Mouse (Mus musculus) stomach, embryonic 16.5 days (tissue): ENCODE measurements around the gene Irak3. TPM values are rescaled to one million over a fixed set of nuclear protein-coding genes. Genes with fewer than 3 reads are reported as not detected.
"Not testable (repeated sequence)": the region's sequence is repeated elsewhere in the genome, so short reads cannot be mapped to it uniquely, and the experiment has no call there.

ENCODE experiments used
- ATAC-seq: fragments of 200-750 bp; cut with Nextera tagmentation; 2 replicates; pipeline ENCODE4 v1.8.0; 2017; ENCODE audit warnings: moderate number of reproducible peaks, moderate TSS enrichment; ENCODE audit not compliant: insufficient read depth, low FRiP score
- H3K27ac ChIP-seq: fragments of 300-500 bp; sonication (generic); 2 replicates; pipeline ENCODE4 v1.5.1; 2014; ENCODE audit warnings: low read length
- H3K27me3 ChIP-seq: fragments of 300-500 bp; sonication (generic); 2 replicates; pipeline ENCODE4 v1.6.1; 2014; ENCODE audit warnings: low read length, control low read depth, mixed read lengths; ENCODE audit not compliant: control insufficient read depth, insufficient read depth
- H3K36me3 ChIP-seq: fragments of 300-500 bp; sonication (generic); 2 replicates; pipeline ENCODE4 v1.6.1; 2014; ENCODE audit warnings: low read length; ENCODE audit not compliant: control insufficient read depth, insufficient read depth
- H3K4me1 ChIP-seq: fragments of 300-500 bp; sonication (generic); 2 replicates; pipeline ENCODE4 v1.6.1; 2014; ENCODE audit warnings: low read length, control low read depth, mixed read lengths; ENCODE audit not compliant: control insufficient read depth, insufficient read depth
- H3K4me2 ChIP-seq: fragments of 300-500 bp; sonication (generic); 2 replicates; pipeline ENCODE4 v1.6.1; 2014; ENCODE audit warnings: low read depth, low read length, mixed read lengths
- H3K4me3 ChIP-seq: fragments of 300-500 bp; sonication (generic); replicated peaks from 2 replicates; pipeline ENCODE4 v1.5.1; 2014; ENCODE audit warnings: mild to moderate bottlenecking, low read length
- H3K9ac ChIP-seq: fragments of 300-500 bp; sonication (generic); 2 replicates; pipeline ENCODE4 v1.6.1; 2014; ENCODE audit warnings: low read length
- H3K9me3 ChIP-seq: fragments of 300-500 bp; sonication (generic); replicated peaks from 2 replicates; pipeline ENCODE4 v1.6.1; 2016; ENCODE audit warnings: low read length, control low read depth; ENCODE audit not compliant: control insufficient read depth
- WGBS: fragments of 180-500 bp; shearing (Covaris S2); extraction: QIAGEN DNeasy Blood & Tissue Kit; methylation state at CpG from one replicate; pipeline ENCODE4 v1.1.7; 2014; 5-methylcytosine and 5-hydroxymethylcytosine counted together
- polyA plus RNA-seq: library from polyadenylated mRNA; unstranded; fragments of >200 nt; fragmentation: Nextera tagmentation; extraction: Ambion mirVana; gene quantifications from 2 replicates; pipeline ENCODE4 v1.2.1, GENCODE M21; 2015

Gene Irak3
- polyA plus RNA-seq, 1 experiment from 2014 or later = 1.1 TPM

GRCm38 (mm10) chr10:120231718-120232117 is 29.8 kb upstream of the Irak3 start:
- no peak overlapping the region for H3K4me3 ChIP-seq
- H3K9ac ChIP-seq = no peak overlapping the region
- 0 out of 2 replicates have a peak, but pooled peaks cover 6% of the 10 kb centered on the region for H3K36me3 ChIP-seq
- H3K27me3 ChIP-seq = no peaks in the 10 kb centered on the region
- no peak for ATAC-seq
- H3K27ac ChIP-seq = no peak overlapping the region
- H3K4me2 ChIP-seq = no peak overlapping the region
- H3K9me3 ChIP-seq = no peaks in the 10 kb centered on the region
- peaks cover 10% of the 10 kb centered on the region for H3K4me1 ChIP-seq
- WGBS = 32% methylated on average over 5 of the region's 5 CpGs

GRCm38 (mm10) chr10:120226871-120227661 is 25.1 kb upstream of the Irak3 start, which contains the start of gene Llph:
Gene Llph (plus strand): TSS chr10:120227070.
- peak; percentile 94 for ATAC-seq
- peaks cover 10% of the 10 kb centered on the region for H3K4me1 ChIP-seq
- peaks cover 10% of the 10 kb centered on the region; the same call in 1 of the 2 replicates for H3K36me3 ChIP-seq
- peak within 1 kb of the TSS; percentile 78 for H3K27ac ChIP-seq
- peak within 1 kb of the TSS; percentile 99 for H3K4me3 ChIP-seq
- under 1% methylated on average over 57 of the region's 57 CpGs for WGBS
- H3K27me3 ChIP-seq = no peaks in the 10 kb centered on the region
- no peaks in the 10 kb centered on the region for H3K9me3 ChIP-seq
- H3K4me2 ChIP-seq = peak within 1 kb of the TSS; percentile 83
- peak within 1 kb of the TSS; percentile 92 for H3K9ac ChIP-seq

GRCm38 (mm10) chr10:120220776-120221175 is 18.8 kb upstream of the Irak3 start:
- ATAC-seq = no peak
- H3K9ac ChIP-seq = no peak overlapping the region
- no peaks in the 10 kb centered on the region for H3K9me3 ChIP-seq
- H3K4me3 ChIP-seq = no peak overlapping the region
- no peak overlapping the region for H3K27ac ChIP-seq
- H3K36me3 ChIP-seq = peaks cover 4% of the 10 kb centered on the region; the same call in 1 of the 2 replicates
- 48% methylated on average over 7 of the region's 7 CpGs for WGBS
- H3K27me3 ChIP-seq = no peaks in the 10 kb centered on the region
- no peaks in the 10 kb centered on the region for H3K4me1 ChIP-seq
- H3K4me2 ChIP-seq = no peak overlapping the region

GRCm38 (mm10) chr10:120219578-120220359 is 17.8 kb upstream of the Irak3 start:
- ATAC-seq = no peak
- Histone ChIP-seq H3K27ac (no peak overlapping the region), H3K9ac (no peak overlapping the region)

GRCm38 (mm10) chr10:120218996-120219395 is 17.1 kb upstream of the Irak3 start:
- ATAC-seq = no peak
- H3K27me3 ChIP-seq = no peaks in the 10 kb centered on the region

More at GRCm38 (mm10) chr10:120219578-120220359, 17.8 kb upstream of the Irak3 start:
- no peak overlapping the region for H3K4me3 ChIP-seq
- 68% methylated on average over 14 of the region's 14 CpGs for WGBS
- no peak overlapping the region for H3K4me2 ChIP-seq
- peaks cover 4% of the 10 kb centered on the region; the same call in 1 of the 2 replicates for H3K36me3 ChIP-seq
- no peaks in the 10 kb centered on the region for H3K27me3 ChIP-seq
- H3K4me1 ChIP-seq = no peaks in the 10 kb centered on the region
- H3K9me3 ChIP-seq = no peaks in the 10 kb centered on the region

GRCm38 (mm10) chr10:120217099-120217498 is 15.2 kb upstream of the Irak3 start:
- not testable (repeated sequence) for H3K27ac ChIP-seq, H3K27me3 ChIP-seq, H3K4me1 ChIP-seq, H3K4me2 ChIP-seq, H3K9me3 ChIP-seq, H3K36me3 ChIP-seq, H3K9ac ChIP-seq, ATAC-seq, H3K4me3 ChIP-seq
- WGBS = 84% methylated on average over 1 of the region's 1 CpGs

More at GRCm38 (mm10) chr10:120218996-120219395, 17.1 kb upstream of the Irak3 start:
- no peak overlapping the region for H3K27ac ChIP-seq
- no peaks in the 10 kb centered on the region for H3K9me3 ChIP-seq
- no peaks in the 10 kb centered on the region for H3K4me1 ChIP-seq
- WGBS = 90% methylated on average over 10 of the region's 10 CpGs
- no peak overlapping the region for H3K4me3 ChIP-seq
- no peak overlapping the region for H3K9ac ChIP-seq
- no peaks in the 10 kb centered on the region for H3K36me3 ChIP-seq
- no peak overlapping the region for H3K4me2 ChIP-seq

- Histone ChIP-seq H3K4me1 (peaks cover 6% of the 10 kb centered on the region; the same call in 1 of the 2 replicates), H3K27me3 (no peaks in the 10 kb centered on the region), H3K9ac (no peak overlapping the region), H3K4me3 (peak overlapping the region; percentile 86), H3K9me3 (no peaks in the 10 kb centered on the region), H3K36me3 (no peaks in the 10 kb centered on the region), H3K4me2 (peak overlapping the region; percentile 57), H3K27ac (no peak overlapping the region)
- no peak for ATAC-seq
- WGBS = 71% methylated on average over 3 of the region's 3 CpGs
Observed at GRCm38 (mm10) chr10:120210096-120210495, 8.2 kb upstream of the Irak3 start.

GRCm38 (mm10) chr10:120209539-120209925 is 7.6 kb upstream of the Irak3 start:
- H3K4me1 ChIP-seq = peaks cover 6% of the 10 kb centered on the region; the same call in 1 of the 2 replicates
- H3K27ac ChIP-seq = 0 out of 2 replicates have a peak overlapping the region, but pooled peaks have one; percentile 10
- H3K9me3 ChIP-seq = no peaks in the 10 kb centered on the region
- H3K27me3 ChIP-seq = no peaks in the 10 kb centered on the region
- H3K4me3 ChIP-seq = peak overlapping the region; percentile 86
- H3K9ac ChIP-seq = no peak overlapping the region; the same call in 1 of the 2 replicates
- WGBS = 53% methylated on average over 6 of the region's 6 CpGs
- peak overlapping the region; percentile 57 for H3K4me2 ChIP-seq
- no peaks in the 10 kb centered on the region for H3K36me3 ChIP-seq
- no peak for ATAC-seq
